Mouse (Mus musculus) embryo, embryonic 10.5 days (tissue): Measurements from ENCODE around the gene Stab2.

Source experiments
- DNase-seq: peaks from one replicate; pipeline ENCODE4 v3.0.0-alpha.2; 2015; ENCODE audit warnings: low spot score

Stab2 gene

DNA sequence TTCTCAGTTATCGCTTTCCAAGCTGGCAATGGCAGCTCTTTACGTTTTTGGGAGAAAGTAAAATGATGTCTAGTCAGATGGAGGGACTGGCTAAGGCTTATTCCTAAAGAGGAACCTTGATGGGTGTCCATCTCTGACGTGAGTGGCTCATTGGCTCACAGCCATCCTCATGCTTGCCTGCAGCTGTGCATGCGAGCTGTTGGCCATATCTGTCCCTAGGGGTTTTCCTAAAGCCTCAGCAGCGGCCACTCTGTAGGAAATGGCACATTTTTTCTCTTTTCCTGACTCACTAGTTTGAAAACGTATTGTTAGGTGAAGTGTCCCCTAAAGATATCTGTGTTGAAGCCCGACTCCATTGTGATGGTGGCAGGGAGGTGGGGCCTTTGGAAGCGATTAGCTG is 18.0 kb downstream of the Stab2 start:
- DNase-seq = no peak

DNA sequence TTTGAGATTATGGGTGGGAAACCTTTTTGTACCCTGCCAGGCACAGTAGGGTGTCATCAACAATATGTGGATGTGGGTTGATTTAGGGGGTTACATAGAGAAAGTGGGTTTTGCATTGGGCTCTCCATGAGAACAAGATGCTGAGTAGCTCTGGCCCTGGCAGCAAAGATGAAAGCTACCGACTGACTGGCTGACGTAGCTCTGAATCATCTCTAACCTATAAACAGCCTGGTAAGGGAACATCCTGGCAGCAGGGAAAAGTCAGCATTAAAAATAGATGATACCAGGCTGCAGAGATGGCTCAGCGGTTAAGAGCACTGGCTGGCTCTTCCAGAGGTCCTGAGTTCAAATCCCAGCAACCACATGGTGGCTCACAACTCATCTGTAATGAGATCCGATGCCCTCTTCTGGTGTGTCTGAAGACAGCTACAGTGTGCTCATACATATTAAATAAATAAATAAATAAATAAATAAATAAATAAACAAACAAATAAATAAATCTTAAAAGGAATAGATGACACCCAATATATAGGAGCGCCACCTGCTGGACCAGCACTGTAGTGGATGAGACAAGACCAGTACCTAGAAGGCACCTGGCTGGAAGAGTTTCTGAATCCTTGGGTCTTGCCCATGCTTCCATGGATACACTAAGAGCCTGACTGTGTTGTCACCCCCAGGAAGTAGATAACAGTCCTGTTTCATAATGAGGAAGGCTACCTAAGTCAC is 31.7 kb downstream of the Stab2 start:
- DNase-seq = peak; percentile 18

DNA sequence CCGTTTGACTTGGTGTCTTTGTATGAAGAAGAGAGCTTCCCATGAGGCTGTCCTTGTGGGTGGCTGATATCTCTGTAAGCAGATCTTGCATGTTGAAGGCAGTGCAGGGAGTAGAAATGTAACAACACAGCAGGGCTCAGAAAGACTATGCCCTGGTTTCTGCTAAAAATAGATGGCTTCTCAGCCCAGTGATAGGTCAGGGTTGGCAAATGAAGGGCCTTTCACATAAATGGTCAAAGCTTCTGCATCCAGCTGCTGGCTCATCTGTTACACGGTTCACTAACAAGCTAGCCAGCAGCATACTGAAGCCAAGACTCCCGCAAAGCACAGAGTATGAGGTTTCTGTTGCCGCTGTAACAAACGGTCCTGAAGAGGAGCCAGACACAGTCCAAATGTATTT is 34.5 kb downstream of the Stab2 start:
- no peak for DNase-seq

DNA sequence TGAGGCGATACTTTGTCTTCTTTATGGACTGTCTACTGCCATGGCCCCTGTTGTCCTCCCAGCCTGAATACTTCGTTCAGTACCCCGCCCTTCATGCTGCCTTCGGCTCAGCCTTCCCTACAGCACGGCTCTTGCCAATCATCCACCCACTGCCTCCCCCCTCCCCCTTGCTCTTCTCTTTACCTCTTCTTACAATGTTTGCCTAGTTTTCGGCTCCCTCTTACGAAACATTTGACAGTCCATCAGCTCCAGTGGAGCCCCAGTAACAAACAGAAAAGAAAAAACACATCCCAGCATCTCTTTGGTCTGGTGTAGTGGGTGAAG is 35.4 kb downstream of the Stab2 start:
- no peak for DNase-seq

DNA sequence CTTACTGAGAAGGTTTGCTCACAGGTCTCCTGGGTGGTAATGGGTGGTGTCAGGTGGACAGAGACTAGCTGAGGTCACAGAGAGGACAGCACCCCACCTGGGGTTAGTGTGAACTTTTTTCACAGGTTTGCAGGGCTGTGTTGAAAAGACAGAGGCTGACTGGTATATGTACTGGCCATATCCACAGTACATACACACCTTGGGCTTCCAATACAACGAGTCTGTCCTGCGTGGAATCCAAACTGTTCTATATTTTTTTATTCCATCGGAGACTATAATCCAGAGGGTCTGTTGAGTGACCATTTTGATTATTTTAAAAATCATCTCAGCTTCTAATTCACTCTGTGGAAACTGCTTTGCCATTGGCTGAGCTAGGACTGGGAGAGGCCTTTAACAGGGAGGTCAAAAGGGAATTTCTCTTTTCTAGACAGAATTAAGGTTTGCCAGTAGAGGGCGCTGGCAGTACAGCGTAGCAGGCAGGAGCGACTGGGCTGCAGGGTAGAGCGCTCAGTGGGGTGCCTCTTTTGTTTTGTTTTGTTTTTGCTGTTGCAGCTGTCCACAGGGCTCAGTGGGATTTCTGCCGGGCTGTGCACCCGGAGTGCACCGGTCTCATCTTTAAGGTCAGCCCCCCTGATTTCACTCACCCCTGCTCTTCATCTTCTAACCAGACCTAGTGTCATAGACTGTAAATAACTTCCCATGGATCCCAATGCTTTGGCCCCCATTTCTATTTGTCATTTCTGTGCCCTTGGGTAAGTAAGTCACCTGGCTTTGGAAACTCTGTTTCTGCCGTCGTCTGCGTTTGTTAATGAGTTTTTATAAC is 35.9 kb downstream of the Stab2 start:
- peak; percentile 89 for DNase-seq

DNA sequence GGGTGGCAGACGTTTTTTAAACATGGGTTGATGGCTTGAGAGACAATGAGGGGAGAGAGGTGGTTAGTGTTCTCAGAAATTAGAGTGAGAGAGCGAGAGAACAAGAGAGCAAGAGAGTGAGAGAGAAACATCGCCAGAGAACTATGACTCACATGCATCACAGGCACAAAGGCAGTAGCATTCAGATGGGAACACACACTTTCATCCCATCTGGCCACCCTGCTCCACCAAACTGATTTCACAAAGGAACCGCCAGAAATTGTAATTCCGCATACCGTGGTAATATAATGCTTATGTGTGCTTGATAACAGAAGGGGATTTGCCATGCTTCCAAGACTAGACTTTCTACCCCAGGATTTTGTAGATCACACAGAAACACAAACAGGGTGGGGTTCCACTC is 38.5 kb downstream of the Stab2 start:
- no peak for DNase-seq

DNA sequence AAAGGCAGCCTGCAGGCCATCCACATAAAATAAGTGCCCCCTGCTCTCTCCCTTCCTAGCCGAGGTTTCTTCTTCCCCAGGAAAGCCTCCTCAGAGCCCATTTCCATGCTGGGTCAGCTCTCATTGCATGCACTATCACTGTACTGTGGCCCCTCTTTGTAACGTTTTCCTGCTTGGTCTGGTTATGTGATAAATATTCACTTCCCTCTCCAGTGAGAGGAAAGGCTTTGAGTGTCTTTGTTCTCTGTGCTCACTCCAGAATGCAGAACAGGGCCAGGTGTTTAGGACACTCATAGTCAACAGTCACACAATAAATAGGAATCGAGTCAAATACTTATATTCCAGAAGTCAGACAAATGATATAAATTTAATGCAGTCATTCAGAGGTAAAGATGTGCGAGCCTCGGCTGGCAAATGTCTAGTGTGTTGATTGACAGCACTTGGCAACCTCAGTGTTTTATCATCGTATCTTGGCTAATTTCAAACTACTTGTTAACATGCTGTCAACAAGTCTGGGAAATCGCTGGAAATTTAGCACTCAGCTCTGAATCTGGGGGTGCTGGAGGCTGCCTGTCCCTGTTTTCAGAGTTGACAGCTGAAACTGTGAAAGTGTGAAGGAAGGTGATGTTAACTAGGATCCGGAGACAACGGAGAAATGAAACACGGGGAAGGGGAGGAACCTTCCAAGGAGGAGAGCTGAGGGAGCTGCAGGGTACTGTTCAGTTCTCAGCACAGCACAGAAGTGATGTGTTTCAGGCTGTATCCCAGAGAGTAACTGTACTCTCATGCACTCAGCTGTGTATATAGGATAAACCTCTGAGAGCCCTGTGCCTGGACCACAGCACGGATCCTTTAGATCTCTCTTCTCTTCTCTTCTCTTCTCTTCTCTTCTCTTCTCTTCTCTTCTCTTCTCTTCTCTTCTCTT is 46.0 kb downstream of the Stab2 start:
- no peak for DNase-seq

DNA sequence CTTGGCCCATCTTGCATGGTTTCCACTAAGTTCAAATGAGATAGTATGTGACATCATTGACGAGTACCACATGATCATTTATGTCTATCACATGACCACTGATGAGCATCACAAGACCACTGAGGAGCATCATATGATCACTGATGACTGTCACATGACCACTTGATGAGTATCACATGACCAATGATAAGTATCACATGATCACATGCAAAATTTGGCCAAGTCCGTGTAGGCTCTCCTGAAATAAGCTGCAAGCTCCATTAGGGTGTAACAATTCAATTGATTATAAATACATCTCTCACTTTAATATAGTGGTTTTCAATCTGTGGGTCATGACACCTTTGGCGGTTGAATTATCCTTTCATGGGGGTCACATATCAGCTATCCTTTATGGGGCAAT is 52.5 kb downstream of the Stab2 start:
- no peak for DNase-seq

DNA sequence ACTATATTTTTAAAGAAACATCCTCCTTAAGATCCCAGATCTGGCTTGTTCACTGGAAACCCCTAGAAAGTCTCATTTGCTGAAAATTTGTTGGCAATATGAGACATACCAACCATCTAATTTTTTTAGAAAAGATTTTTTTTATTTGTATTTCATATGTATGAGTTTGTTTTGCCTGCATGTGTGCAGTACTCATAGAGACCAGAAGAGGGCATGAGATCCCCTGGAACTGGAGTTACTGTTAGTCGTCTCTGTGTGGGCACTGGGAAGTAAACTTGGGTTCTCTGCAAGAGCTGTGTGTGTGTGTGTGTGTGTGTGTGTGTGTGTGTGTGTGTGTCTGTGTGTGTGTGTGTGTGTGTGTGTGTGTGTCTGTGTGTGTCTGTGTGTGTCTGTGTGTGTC is 55.1 kb downstream of the Stab2 start:
- no peak for DNase-seq

DNA sequence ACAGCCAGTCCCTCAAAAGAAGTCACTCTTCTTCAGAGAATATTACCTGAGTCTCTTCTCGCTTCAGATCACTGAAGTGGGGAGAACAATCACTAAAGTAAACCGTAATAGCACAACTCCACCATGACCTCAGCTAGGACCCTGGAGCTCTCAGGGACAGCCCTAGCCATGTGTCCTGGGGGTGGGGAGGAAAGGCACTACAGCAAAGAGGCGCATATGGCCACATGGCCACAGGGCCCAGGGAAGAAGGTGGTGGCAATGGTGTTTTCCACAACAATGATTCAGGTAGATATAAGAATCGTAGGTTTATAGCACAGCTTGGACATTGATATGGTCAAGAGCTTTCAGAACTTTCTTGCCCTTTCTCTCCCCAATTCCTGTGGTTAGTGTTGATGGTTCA is 57.0 kb downstream of the Stab2 start:
- DNase-seq = no peak

DNA sequence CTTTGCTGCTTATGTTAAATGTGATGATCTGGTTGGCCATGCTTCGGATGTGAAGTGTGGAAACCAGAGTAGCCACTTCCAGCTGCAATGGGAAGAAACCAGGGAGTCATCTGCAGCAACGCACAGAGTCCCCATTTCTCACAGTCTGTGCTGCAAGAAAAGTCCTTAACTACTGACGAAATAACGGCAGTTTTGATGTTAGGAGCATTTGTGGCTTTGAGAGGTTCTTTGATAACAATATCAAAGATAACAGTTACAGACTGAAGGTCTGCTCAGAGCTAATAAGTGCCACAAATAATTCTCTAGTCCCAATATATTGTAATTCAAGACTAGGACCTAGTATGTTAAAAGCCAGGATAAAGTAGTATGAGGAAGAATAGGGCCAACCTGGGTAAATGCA is 57.9 kb downstream of the Stab2 start:
- no peak for DNase-seq

DNA sequence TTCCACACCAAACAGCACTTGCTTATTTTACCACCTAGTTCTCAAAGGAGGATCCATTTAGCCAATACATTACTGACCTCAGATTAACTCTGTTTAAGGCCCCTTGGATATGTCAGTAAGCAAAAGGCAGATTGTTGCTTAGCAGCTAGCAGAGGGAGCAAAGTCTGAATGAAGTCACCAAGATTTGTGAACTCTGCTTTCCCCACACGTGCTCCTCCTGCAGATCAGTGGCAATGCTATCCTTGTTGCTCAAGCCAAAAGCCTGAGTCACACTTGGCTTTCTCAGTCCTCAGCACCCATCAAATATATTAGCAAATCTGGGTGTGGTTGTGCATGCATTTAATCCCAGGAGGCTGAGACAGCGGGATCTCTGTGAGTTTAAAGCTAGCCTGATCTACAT is 60.3 kb downstream of the Stab2 start:
- peak; percentile 7 for DNase-seq

DNA sequence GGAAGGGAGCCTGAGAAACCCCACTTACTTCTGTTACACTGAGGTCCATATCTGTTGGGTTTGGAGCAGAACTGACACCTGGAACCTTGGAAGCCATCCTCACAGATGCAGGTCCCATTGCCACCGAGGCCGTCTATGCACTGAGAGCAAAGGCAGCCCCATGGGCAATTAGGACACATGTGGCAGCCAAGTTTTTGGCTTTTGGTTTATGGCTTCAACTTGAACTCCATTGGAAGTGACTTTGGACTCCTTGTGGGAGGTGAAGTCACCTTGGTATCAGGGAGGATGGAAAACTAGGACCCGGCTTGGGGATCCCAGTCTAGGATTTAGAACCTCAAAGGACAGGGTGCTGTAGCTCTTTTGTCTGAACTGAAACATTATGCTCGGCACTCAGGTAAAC is 67.2 kb downstream of the Stab2 start:
- no peak for DNase-seq

DNA sequence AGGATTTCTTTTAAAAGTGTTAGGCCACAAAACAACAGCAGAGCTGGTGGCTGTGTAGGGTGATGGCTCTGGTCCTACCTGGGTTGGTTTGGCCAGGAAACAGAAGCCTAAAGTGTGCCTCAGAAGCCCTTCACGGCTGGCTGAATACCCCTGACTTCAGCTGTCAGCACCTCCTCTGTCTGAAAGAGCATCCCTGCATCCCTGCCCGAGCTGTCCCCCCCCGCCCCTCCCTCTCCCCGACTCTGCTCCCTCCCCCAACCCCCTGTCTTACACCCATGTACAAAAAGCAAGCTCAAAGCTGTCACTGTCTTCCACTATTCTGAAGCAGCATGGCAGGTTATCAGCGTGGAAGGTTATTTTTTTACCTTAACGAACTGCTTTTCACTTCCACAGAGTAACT is 73.4 kb downstream of the Stab2 start:
- DNase-seq = no peak

DNA sequence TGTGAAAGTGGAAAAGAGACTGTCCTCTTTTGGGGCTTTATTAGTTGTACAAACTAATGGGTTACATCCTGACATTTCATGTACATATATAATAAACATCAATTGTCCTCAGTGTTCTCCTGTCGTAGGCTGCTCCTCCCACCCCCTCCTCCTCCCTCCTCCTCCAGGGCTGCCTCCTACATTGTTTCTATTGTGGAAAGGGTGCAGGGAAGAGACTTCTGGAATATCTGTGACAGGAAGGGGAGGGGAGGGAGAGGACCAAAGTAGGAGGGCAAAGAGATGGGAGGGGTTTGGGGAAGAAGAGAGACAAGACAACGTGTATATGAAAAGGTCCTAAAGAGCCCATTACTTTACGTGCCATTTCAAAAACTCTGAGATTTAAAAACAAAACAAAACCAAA is 73.9 kb downstream of the Stab2 start:
- DNase-seq = no peak

DNA sequence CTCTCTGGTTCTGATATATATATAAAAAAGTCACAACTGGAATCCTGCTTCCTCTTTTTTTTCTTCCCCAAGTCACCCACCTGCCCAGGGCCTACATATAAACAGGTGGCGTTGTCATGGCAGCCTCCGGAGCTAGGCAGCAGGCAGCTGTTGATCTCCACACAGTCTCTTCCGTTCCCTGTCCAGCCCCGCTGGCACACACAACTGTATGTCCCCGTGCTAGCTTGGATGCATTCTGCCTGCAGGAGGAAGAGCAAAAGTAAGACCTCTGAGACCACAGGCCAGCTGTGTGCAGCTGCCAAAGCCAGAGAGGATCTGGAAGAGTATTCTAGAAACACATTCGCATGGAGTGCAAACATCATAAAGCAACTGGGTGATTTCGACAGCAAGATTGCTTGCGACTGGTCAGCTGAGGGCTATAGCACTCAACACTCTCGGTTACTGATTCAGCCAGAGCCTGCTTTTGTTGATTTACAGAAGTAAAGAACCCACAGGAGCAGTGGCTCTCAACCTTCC is 74.6 kb downstream of the Stab2 start:
- no peak for DNase-seq

DNA sequence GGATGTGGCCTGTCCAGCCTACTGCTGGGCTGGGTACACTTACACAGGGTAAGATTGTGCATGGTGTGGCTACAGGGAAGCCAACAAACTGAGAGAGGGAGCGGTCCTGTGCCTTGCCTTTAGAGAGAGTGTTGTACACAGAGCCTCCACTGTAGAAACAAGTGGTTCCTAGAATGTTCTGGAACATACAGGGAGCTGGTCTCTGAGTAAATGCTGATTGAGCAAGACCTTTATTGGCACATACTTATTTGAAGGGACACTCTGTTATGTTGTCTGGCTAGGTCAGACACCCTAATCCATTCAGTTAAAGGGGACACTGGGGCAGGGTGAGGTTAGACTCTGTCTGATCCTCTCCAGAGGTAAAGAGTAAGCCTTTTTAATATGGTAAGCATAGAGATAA is 84.2 kb downstream of the Stab2 start:
- DNase-seq = no peak

DNA sequence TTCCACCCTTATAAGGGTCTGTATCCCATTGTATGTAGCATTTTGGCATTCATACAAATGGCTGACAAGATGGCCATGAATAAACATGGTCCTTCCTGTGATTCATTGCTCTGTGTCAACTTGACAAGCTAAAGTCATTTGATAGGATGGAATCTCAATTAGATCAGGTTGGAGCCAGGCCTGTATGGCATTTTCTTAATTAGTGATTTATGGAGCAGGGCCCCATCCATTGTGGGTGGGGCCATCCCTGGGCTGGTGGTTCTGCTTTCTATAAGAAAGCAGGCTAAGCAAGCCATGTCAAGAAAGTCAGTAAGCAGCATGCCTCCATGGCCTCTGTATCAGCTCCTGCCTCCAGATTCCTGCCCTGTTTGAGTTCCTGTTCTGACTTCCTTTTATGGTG is 92.2 kb downstream of the Stab2 start:
- DNase-seq = no peak

DNA sequence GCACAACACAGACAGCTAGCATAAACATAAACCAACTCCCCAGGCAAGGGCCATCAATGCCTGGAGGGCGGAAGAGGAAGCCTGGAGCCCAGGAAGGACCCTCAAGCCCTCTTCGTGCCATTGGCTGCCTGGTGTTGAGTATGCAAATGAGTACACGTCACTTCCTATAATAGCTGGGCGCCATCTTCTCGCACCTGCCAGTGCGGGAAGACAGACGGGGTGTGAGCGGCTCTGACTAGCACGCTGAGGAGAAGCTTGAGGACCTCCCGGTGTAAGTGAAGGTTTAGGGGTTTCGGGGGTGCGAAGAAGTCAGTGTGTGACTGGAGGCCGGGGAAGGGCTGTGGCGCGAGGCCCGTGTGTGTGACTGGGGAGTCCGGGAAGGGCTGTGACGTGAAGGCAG is 99.3 kb downstream of the Stab2 start:
- DNase-seq = no peak

DNA sequence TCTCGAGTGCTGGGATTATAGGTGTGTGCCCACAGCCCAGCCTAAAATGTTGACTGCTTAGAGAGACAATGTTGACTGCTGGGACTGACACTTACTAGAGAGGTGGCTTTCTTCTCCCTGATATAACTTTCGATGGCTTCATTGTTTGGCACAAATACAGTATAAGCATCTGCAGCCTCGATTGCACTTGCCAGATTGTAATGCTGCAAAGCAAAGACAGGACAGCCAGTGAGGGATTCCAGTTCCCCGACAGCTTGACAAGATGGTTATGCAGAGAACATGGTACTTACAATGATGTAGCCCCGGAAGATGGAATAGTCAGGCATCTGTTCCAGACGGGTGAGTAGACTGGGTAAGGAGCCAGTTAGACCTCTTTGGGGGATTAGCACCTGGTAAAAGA is 100.8 kb downstream of the Stab2 start:
- DNase-seq = no peak

DNA sequence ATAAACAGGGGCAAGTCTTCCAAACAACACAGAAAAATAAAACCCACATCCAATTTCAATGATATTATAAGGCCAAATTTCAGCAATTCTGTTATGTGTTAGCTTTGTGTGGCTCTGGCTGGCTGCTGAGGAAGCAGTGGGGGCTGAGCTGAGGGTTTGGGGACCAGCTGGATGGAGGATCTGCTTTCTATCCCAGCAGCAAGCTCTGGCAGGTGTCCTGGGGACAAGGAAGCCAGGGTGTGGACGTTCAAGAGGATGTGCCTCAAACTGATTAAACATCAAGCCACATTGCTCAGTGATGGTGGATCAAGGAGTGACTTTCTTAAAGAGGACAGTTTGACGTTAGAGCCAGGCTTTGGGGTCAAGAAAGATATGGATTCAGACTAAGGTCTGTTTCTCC is 112.3 kb downstream of the Stab2 start:
- no peak for DNase-seq

DNA sequence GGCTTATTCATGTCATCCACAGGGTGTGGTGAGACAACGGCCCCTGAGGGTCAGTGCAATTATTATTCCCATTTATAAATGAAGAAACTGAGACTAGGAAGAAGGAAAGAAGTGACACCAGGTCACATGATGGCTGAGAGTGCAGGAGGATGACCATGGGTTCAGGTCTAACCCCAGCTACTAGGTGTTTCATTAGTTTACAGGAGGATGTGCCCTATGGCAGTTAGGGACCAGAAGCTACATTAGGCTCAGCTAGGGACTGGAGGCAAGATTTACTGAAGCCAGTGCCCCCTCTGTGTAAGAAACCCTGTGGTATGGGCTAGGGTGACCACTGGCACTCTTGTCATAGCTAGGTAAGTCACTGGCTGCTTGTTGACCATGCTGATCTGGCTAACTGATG is 116.8 kb downstream of the Stab2 start:
- no peak for DNase-seq
